Mouse (Mus musculus): Measurements from ENCODE around the gene Cttnbp2nl.

DNA sequence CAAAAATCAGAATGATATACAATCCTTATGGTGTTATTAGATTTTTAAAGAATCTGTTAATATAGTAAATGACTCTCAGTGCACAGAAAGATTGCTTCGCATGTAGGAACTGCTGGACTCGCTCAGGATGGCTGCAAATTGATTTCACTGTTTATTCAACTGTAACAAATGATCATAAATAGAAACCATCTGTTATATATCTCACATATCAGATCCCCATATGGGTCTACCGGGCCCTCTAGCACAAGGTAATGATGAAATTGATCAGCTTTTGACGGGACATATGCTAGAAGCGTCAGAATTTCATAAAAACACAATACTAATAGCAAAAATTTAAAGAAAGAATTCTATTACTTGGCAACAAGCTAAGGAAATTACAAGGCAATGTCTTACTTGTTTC lies 73.2 kb downstream of the Cttnbp2nl start:
- no peak for TF ChIP-seq CTCF (IDR thresholded peaks at IDR 0.05; ENCODE audit: borderline replicate concordance, extremely low read depth, insufficient read depth, insufficient read length)
- TF ChIP-seq POLR2A (IDR thresholded peaks at IDR 0.05; ENCODE audit: borderline replicate concordance, extremely low read depth, insufficient read depth, insufficient read length, poor library complexity, severe bottlenecking) = no peak
